Mouse (Mus musculus): Measurements from ENCODE around the gene Il34.

- no peak for TF ChIP-seq CTCF (IDR thresholded peaks at IDR 0.05; ENCODE audit: control insufficient read depth, insufficient read depth, insufficient read length)
- no peak for TF ChIP-seq MAX (IDR thresholded peaks at IDR 0.05)
- no peak for TF ChIP-seq USF1 (IDR thresholded peaks at IDR 0.05; ENCODE audit: low read depth)
- TF ChIP-seq MYOG (IDR thresholded peaks at IDR 0.05; ENCODE audit: control insufficient read depth, extremely low read depth, insufficient read length), result no peak
- TF ChIP-seq FOSL1 (IDR thresholded peaks at IDR 0.05; ENCODE audit: insufficient read depth, low read length, poor library complexity, severe bottlenecking), result no peak
- TF ChIP-seq CEBPB (IDR thresholded peaks at IDR 0.05; ENCODE audit: low read depth), result no peak
Measured at GRCm38 (mm10) chr8:110740629-110741175, 65.0 kb downstream of the Il34 start.
